Mouse (Mus musculus) small intestine, adult 2 months (tissue): ENCODE measurements around the gene Clk3.
A peak's percentile ranks its signal among the peaks of the same experiment; 100 is the strongest.

Source experiments
- CTCF ChIP-seq: fragments of 200-500 bp; IDR thresholded peaks from 2 replicates; pipeline ENCODE4 v1.5.1; 2012; ENCODE audit warnings: low read depth, mild to moderate bottlenecking, control low read depth, inconsistent platforms, low read length, moderate library complexity, mixed read lengths; ENCODE audit not compliant: insufficient replicate concordance, insufficient read length; ENCODE audit errors: extremely low read depth
- POLR2A ChIP-seq: fragments of 200-500 bp; IDR thresholded peaks from 2 replicates; pipeline ENCODE4 v1.6.1; 2012; ENCODE audit warnings: low read depth, mild to moderate bottlenecking, control low read depth, inconsistent platforms, low read length, moderate library complexity

DNA sequence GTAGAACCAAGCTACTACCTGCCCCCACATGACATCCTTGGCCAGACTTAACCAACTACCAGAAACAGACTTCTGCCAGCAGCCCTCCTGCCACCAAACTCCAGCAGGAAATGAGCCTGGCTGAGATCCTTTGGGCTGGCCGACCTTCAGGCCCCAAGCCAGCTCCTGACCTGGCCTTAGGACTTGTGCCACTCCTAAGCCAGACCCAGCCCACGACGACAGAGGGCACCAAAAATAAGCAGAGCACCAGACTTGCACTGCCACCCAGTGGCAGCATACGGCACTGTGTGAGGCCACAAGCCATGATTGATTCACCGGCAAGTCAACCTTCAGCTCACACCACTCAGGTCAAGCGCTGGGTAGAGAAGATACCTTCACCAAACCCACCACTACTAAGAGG lies 6.4 kb downstream of the Clk3 start:
- TF ChIP-seq POLR2A, result no peak
- peak; percentile 86 for TF ChIP-seq CTCF
